Mouse (Mus musculus): ENCODE results near the gene Ism2.
"Not testable (repeated sequence)": the region's sequence is repeated elsewhere in the genome, so short reads cannot be mapped to it uniquely, and the experiment has no call there.

The Ism2 gene

DNA sequence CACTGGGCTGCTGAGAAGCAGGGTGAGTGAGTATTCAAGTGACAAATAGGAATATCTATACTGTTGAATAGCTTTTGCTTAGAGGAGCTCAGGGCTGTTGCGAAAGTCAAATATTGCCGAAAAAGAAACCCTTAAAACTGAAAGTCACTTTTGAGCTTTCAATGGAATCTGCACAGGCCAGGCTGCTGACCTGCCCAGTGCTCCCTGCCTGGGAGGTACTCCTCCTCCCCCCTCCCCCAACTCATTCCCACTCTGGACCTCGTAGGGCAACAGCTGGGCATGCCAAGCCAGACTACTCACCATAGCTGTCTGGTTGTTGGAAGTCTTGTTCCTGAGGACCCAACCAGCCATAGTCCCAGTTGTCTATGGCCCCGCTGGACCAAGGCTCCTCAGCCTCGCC is 14.8 kb downstream of the Ism2 start:
- DNase-seq: no peak

DNA sequence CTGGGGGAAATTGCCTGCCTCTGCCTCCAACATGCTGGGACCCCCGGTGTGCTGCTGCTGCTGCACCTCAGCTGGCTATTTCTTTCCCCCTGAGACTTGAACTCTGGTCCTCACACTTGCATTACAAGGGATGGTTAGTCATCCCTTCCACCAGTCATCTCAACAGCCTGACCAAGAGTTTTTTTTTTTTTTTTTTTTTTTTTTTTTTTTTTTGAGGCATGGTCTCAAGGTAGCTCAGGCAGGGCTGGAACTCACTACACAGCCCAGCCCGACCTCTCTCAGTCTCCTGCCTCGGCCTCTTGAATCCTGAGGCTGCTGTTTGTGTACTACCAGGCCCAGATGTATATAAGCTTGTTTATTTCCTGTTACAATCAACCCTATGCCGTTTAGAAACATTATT is 15.2 kb downstream of the Ism2 start:
- DNase-seq: no peak

DNA sequence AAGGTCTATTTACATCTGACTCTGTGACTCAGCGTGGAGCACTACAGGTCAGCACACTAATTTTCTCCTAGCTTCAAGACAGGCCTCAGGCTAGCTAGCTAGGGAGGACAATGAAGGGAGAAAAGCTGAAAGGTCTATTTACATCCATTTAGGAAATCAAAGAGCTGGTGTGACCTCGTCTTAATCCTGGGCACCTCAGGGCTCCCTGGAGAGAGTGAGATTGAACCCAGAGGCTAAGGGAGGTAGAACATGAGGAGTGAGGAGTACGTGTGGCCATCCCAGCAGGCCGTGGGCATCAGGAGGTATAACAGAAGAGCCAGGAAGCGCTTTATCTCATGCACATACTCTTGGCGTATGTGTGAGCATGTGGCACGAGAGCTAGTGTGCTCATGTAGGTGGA is 15.8 kb downstream of the Ism2 start:
- DNase-seq: no peak

DNA sequence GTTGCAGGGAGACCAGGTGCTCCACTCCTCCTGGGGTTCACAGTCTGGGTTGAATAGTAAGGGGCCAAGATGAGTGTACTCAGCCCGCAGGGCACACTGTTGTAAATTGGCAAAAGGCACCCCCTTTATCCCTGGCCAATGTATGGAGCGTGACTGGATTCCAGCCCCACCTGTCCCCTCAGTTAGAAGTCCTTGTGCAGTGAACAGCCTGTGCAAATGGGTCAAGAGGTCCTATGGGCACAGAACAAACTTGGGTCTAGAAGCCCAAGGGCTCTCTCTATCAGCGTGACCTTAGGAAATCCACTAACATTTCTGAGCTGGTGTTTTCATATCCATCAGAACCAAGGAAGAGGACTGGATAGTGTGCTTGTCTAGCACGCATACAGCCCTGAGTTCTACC is 16.8 kb downstream of the Ism2 start:
- no peak for DNase-seq

DNA sequence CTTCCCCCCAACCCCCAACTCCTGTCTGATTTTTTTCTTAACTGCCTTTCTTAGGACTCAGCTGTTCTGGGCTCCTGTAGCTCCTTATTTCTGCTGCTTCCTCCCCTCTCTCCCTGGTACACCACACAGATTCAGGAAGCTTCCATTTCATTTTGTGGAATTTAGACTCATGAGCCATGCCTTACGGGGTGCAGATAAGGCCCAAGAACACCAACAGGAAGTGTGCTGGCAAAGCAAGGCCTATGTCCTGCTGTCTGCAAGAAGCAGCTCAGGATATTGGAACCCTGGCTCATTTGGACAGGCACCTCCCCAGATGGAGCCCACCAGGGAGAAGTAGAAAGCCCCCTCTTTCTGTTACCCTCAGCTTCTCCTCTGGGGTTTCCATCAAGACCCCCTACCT is 17.7 kb downstream of the Ism2 start:
- DNase-seq: no peak

DNA sequence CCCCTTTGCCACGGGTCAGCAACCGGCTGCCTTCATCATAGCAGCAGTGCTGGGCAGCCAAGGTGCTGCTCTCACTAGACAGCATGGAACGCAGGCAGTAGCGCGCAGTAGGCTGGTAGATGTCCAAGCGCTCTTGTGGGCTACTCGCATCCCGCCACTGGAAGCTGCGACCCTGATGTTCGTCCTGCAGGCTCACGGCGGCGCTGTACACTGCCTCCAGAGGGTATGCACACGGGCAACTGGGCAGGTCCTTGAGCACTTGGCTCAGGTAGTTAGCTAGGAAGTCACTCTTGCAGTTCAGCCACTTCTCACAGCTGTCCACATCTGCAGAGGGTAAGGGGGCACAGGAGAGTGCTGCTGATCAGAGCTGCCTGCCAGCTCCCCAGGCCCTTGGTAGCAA is 19.6 kb downstream of the Ism2 start:
- peak in 1 of 2 experiments; percentile 20 for DNase-seq

DNA sequence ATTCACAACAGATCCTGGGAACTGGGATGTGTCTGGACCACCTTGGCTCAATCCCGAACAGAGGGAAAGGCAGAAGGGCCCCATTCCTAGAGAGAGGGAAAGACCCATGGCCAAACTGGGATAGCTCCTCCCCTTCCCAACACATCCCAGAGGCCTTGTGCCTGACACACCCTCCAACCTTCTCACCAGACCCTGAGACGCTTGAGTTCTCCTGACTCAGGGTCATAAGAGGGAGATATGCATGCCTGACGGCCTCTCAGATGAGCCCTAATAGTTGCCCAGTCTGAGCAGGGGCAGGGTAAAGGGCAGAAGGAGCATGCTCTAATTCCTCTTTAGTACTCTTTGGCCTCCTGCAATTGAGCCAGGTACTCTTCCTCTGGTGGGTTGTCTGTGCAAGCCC is 20.2 kb downstream of the Ism2 start:
- DNase-seq: peak in 1 of 2 experiments; percentile 6

DNA sequence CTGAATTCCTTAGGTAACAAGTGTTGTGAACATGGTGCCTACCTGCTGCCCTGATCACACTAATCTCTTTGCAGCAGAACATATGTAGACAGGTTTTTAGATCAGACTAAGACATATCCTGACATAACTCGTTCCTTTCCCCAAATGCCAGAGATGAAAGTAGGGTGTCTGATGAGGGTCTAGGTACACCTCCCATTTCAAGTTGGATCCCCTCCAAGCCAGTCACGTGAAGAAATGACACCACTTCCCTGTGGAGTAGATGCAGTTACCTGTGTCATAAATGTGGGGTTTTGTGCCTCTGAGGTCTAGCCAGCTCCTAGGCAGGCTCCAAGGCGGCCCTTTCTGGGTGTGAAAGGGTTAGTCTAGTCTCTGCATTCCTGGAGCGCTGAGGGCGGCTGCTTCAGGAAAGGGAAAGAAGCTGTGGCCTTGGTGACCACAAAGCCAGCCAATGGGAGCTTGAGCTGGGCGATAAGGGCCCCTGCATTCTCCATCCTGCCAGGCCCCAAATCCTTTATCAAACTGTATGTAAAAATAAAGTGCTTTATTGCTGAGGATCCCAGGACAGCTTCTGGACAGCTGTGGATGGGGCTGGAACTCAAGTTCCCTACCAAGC is 21.3 kb downstream of the Ism2 start:
- DNase-seq: no peak

DNA sequence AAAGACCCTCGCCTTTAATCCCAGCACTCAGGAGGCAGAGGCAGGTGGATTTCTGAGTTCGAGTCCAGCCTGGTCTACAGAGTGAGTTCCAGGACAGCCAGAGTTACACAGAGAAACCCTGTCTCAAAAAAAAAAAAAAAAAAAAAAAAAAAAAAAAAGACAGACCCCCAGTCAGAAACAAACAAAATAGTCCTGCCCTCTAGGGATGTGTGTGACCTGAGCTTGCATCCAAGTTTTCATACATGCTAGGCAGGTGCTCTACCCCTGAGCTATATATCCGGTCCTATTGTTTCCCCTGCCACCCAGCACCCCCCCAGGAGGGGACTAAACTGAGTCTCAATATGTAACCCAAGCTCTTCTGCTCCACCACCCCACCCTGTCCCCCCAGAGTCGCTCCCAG is 22.3 kb downstream of the Ism2 start:
- DNase-seq: not testable (repeated sequence)

DNA sequence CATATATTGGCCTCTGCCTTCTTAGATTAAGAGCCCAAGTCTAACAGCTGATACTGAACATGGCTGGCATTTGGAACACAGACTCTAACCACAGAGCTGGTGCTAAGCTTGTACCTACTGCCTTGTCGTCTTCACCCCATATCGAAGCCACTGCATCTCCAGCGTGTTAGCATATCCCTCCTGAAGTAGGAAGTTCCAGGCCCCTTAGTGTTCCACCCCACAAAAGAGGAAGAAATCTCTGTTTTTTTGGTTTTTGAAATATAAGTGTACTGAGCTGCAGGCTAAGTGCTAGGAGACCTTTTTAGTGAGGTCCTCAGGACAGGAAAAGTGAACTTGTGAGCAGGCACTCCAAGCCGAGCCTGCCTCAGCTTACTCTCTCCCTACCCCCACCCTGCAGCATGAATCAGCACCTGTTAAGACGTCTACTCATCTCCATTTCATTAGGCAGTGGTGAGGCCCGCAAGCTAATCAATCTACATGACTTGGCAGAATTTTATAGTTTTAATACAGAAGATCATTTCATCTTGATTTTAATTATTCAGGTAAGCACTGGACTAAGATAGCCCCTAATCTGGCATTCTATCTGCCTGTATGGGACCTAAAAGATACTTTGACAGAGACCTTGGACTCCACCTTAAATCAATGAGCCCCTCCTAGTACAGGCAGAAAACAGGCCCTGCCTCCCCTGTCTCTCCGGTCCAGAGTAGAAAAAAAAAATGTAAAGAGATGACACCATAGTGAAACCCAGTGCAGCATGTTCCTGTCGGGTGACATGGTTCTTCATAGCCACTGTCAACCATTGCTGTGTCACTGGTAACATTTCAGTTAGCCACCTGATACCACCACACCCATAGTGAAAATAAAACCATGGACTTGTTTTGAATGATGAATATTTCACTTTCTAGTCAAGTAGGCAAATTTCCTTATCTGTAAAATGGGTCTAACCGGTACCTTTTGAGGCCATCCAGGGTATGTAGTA is 24.4 kb downstream of the Ism2 start:
- no peak for DNase-seq

DNA sequence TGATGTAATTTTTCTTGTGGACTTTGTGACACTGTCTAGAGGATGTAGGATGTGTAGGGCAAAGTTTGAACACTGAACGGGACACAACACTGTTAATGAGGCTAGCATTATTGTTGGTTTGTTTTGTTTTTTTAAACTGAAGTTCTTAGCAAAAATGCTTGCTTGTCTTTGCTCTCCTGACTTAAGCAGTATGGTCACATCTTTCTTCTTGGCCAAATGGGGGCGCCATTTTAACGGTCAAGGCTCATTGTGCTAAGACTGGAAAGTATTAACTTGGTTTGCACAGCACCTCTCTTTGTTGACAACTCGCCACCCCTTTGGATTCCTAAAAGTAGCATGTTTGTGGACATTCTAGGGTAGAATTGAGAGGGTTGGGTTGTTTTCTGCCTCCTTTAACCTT is 31.8 kb downstream of the Ism2 start:
- DNase-seq: peak; percentile 17 to 20

DNA sequence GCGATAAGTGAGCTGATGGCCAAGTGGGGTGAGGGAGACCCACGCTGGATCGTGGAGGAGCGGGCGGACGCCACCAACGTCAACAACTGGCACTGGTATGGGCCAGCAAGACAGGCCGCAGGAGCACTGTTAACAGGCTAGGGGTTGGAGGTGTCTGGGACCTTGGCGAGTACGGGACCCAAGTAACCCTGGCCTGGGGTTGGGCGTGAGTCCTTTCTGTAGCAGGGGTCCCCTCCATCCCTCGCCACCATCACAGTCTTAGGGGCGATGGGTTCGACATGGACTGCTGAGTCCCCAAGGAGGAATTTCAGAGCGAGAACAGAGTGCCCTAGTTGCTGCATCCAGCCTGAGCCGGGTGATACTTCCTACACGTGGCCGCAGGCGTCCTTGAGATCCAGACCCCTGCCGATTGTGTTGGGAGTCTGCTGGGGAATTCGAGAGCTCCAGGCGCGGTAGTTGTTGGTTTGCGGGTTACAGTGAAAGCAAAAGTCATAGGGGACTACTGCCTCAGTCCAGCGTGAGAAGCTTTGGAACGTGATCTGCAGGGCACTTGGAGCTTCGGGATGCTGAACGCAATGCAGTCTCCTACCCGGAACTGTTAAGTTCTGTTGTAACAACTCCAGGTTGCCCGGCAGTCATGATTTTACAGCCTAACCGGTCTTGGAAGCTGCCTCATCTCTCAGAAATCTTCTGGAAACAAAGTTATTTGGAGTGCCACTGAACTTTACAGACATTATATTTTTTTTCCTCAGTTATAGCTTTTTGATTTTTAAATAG is 32.5 kb downstream of the Ism2 start:
- DNase-seq: no peak

DNA sequence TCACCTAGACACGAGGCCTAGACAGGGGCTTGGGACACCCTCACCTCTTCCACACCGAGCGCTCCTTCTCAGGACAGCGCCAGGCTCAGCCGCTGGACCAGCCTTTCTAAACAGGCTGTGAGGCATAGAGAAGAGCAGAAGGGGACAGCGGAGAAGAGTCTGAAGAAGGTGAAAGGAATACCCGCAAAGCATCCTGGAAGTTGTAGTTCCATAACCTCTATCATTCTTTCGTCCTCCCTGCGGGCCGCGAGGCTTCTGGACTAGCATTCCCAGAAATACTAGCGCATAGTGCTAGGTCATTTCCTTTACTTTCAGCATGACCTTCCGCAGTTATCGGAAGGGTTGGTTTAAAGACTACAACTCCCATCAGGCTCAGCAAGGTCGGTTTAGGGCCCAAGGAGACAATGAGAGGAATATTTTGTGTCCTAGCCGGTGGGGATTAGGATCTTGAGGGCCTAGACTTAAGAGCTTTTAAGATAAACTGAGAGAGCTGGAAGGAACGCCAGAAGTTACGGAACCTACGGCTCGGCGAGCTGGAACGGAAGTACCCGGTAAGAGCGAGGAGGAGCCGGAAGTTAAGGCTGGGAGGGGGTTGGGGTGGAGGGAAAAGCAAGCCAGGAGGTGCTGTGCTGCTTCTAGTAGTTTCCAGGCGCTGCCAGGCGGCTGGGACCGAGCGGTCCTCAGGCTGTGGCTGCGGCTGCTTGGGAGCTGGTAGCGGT is 33.2 kb downstream of the Ism2 start, which contains the start of the genes Vipas39 and Ahsa1:
Gene Vipas39, minus strand, starts transcription at position 149 of the 719 bp plus-strand sequence.
Gene Ahsa1, plus strand, starts transcription at position 372 of the 719 bp plus-strand sequence.
- peak; percentile 93 to 96 for DNase-seq

DNA sequence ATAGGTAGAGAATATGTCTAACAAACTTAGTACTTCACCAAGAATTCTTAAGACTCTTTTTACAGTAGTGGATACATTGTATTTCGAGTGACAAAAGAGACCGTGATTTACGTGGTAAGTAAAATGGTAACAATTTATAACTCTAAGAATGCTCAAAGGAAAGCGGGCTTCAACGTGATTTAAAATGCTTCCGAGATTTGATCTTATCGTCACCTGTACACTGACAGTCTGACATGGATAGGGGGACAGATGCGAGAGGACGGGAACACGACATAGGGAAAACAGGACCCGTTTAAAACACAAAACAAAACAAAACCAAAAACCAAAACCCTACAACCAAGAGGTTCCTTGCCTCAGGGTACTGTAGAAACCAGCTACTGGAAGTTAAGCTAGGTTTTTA is 34.1 kb downstream of the Ism2 start:
- DNase-seq: no peak

DNA sequence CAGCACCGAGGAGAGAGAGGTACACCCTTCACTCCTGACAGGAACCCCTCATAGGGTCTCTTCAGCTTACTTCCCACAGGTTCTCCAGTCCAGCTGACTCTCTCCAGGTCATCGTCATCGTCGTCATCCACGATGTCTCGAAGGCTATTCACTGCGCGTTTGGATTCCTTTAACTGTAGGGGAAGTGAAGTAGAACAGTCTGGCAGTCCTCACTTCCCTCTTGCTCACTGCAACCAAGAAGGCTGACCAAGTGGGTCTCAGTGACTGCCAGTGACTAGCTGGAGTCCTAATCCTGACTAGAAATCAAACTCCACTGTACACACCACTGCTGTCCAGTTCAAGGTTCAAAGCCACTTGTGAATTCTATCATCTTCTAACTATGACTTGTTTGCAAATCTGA is 38.9 kb downstream of the Ism2 start:
- no peak for DNase-seq

DNA sequence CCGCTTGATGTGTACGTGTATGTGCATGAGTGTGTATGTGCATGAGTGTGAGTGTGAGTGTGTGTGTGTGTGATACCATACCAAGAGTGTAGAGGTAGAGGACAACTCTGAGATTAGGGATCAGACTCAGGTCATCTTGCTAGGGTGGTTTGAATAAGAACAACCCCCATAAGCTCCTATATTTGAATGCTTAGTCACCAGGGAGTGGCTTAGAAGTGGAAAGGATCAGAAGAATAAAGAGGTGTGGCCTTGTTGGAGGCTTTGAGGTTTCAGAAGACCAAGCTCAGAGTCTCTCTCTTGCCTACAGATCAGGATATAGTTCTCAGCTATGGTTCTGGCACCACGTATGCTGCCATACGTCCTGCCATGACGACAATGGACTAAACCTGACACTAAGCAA is 42.9 kb downstream of the Ism2 start:
- no peak for DNase-seq

DNA sequence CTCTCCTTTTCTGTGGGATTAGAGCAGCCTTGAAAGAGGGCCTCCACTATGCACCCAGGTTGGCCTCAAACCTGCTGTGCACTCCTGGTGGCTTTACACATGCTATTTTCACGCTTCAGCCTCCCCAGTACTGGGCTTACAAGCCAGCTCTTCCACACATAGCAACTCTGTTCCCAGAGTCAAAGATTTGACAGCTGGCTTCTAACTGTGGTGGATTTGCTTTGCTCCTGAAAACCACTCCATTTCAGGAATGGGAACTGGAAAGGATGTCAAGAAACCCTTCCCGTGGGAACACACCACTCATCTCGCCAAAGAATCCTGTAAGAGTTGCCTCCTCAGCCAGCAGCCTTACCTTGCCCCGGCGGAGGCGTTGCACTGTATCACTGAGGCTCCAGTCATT is 45.6 kb downstream of the Ism2 start:
- no peak for DNase-seq

DNA sequence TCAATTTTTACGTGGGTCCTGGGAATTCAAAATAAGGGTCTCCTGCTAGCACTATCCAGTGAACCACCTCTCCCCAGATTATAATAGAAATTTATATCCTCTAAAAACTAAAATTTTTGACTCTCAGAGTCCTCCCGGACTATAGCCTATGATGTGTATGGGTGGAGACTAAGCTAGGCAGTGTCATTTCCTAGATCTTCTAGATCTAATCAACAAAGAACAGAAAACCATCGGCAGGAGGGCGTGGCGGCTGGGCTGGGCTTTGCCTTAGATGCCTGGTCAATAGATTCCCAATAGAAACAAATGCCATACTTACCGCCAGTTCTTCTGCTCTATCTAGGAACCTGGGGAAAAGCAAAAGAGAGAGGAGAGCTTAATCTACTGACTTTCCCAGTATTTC is 49.3 kb downstream of the Ism2 start:
- DNase-seq: no peak

DNA sequence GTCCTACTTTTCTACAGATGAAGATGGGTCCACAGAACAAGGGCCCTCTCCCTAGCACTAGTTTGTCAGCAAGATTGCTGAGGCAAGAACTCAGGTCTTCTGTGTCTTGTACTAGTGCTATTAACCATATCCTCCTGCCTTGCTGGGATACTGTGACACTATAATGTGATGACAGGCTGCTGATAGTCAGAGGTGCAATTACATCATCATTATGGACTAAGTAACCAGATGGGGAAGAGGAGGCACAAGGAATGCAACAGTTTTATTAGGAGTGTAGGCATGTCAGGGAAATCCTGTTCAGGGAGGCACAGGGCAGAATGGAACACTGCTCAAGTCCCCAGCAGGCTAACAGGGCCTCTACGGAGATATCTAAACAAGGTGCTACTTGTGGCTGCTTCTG is 60.9 kb downstream of the Ism2 start, which contains the start of gene Noxred1:
Gene Noxred1, minus strand, starts transcription at position 101 of the 400 bp plus-strand sequence.
- no peak for DNase-seq

DNA sequence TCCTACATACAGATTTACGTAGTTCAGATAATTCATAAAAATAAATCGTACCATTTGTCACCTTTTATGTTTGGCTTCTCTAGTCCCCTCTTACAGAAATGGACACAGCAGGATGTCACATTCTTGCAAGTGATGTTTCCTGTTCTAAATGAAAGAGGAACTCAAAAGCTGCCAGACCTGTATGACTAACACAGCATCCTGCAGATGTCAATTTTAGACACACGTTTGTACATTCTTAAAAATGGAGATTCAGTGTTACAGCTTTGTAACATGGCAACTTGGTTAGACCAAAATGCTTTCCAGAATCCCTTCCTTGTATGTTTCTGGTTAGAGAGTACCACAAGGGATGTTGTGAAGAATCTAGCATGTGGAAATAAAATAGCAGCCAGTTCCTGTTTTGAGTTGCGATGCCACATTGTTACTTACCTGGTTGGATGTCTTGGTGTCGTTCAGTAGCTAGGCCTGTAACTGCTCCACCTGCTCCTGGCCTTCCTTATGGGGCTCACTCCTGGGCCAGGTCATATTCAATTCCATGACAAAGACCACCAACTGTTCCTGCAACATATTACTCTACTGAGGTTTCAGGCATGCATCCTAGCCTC is 62.5 kb downstream of the Ism2 start:
- no peak for DNase-seq

DNA sequence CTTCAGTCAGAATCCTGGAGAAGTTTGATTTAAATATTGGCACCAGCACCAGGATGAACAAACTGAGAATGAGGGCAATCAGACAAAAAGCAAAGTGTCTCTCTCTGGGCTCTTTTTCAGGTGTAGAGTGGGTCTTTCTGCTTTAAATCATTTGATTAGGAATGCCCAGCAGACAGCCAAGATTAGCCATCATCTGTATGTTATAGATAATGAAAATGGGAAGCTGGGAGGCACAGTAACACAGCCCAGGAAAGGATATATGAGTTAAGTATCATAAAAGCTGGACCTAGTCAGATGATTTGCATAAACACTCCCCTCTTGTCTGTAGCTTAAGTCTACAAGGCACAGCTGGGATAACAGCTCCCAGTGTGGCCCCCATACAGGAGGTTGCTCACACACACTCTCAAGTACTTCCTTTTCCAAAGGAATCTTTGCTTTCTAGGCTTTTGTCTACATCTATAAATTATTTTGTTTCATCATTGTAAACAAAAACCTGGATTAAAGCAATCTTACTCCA is 69.1 kb downstream of the Ism2 start:
- DNase-seq: no peak

DNA sequence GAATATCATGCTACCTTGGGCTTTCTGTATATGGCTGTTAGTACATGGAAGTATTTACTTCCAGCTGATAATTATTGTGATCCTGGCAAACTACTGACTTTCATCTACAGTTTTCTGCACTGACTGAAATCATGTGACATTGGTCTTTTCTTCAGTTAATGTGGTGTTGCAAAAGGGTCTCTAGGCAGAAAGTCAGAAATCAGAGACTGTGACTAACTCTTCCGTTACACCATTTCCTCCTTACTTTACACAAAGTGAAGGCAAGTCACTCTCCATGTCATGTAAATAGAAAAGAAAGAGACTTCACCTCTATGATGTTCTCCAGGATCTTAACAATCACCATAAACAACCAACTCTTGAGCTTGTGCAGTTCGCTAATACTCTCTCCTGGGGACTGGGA is 69.9 kb downstream of the Ism2 start:
- no peak for DNase-seq

Data from kidney, adult 8-10 months (tissue).